Mouse (Mus musculus) MEL (cell line): Measurements from ENCODE around the gene Gm5431. TPM values are rescaled to one million over a fixed set of nuclear protein-coding genes. Genes with fewer than 3 reads are reported as not detected.
A peak's percentile ranks its signal among the peaks of the same experiment; 100 is the strongest.
"Not testable (repeated sequence)": the region's sequence is repeated elsewhere in the genome, so short reads cannot be mapped to it uniquely, and the experiment has no call there.

Experiments
- DNase-seq: peaks from one replicate; pipeline ENCODE4 v3.0.0; 2011; ENCODE audit warnings: low read depth, low spot score
- H3K27ac ChIP-seq: 2 replicates; pipeline ENCODE4 v1.5.1; 2012; ENCODE audit warnings: low read depth, mild to moderate bottlenecking, control low read depth, low read length, moderate library complexity; ENCODE audit not compliant: control insufficient read depth
- H3K27me3 ChIP-seq, 2 experiments: fragments of 150-350 bp in 1 of 2; sonication (generic) in 1 of 2; 2 replicates each; pipeline ENCODE4 v1.6.1; 2012; ENCODE audit warnings: low read length in 2 of 2, mild to moderate bottlenecking in 2 of 2, improper control_type of control experiment in 1 of 2, moderate library complexity in 1 of 2; ENCODE audit not compliant: insufficient read depth in 2 of 2, control insufficient read depth in 1 of 2
- H3K36me3 ChIP-seq, 2 experiments: 2 replicates each; pipeline ENCODE4 v1.6.1; 2012 to 2014; ENCODE audit warnings: low read length in 2 of 2, improper control_type of control experiment in 1 of 2, inconsistent platforms in 1 of 2, mild to moderate bottlenecking in 1 of 2; ENCODE audit not compliant: insufficient read depth in 2 of 2, control insufficient read depth in 1 of 2
- H3K4me1 ChIP-seq, 2 experiments: fragments of 150-350 bp in 1 of 2; sonication (generic) in 1 of 2; 2 replicates each; pipeline ENCODE4 v1.6.1; 2012; ENCODE audit warnings: low read length in 2 of 2, improper control_type of control experiment in 1 of 2, mild to moderate bottlenecking in 1 of 2; ENCODE audit not compliant: insufficient read depth in 2 of 2, control insufficient read depth in 1 of 2
- H3K4me3 ChIP-seq, 2 experiments: fragments of 150-350 bp in 1 of 2; sonication (generic) in 1 of 2; 2 replicates each; pipeline ENCODE4 v1.5.1; 2012; ENCODE audit warnings: low read depth in 2 of 2, low read length in 2 of 2, mild to moderate bottlenecking in 2 of 2, moderate library complexity in 2 of 2, control low read depth in 1 of 2, improper control_type of control experiment in 1 of 2; ENCODE audit not compliant: control insufficient read depth in 1 of 2, insufficient read depth in 1 of 2
- H3K79me2 ChIP-seq: 2 replicates; pipeline ENCODE4 v1.6.1; 2012; ENCODE audit warnings: mild to moderate bottlenecking, low read length, moderate library complexity; ENCODE audit not compliant: control insufficient read depth, poor library complexity, insufficient read depth
- H3K9ac ChIP-seq: 2 replicates; pipeline ENCODE4 v1.6.1; 2012; ENCODE audit warnings: low read depth, mild to moderate bottlenecking, control low read depth, low read length, moderate library complexity; ENCODE audit not compliant: control insufficient read depth, poor library complexity, severe bottlenecking
- H3K9me3 ChIP-seq: fragments of 150-350 bp; sonication (generic); replicated peaks from 2 replicates; pipeline ENCODE4 v1.6.1; 2012; ENCODE audit warnings: mild to moderate bottlenecking, low read length, improper control_type of control experiment, moderate library complexity; ENCODE audit not compliant: insufficient read depth
- CTCF ChIP-seq, 3 experiments: IDR thresholded peaks in 2 of 3; conservative IDR thresholded peaks in 1 of 3; 2 replicates each; pipeline ENCODE4 v1.5.1; 2011 to 2012; ENCODE audit warnings: low read length in 3 of 3, low read depth in 2 of 3, mild to moderate bottlenecking in 2 of 3, improper control_type of control experiment in 1 of 3, inconsistent platforms in 1 of 3, mixed read lengths in 1 of 3, moderate library complexity in 1 of 3; ENCODE audit not compliant: control insufficient read depth in 1 of 3, insufficient read depth in 1 of 3, poor library complexity in 1 of 3, severe bottlenecking in 1 of 3
- E2F4 ChIP-seq: IDR thresholded peaks from 2 replicates; pipeline ENCODE4 v1.6.1; 2011; ENCODE audit warnings: low read depth, low read length, improper control_type of control experiment, borderline replicate concordance
- ELF1 ChIP-seq: IDR thresholded peaks from 2 replicates; pipeline ENCODE4 v1.6.1; 2014; ENCODE audit warnings: low read depth, mild to moderate bottlenecking, inconsistent platforms, low read length, improper control_type of control experiment, moderate library complexity
- EP300 ChIP-seq, 2 experiments: IDR thresholded peaks; 2 replicates each; pipeline ENCODE4 v1.6.1; 2011; ENCODE audit warnings: improper control_type of control experiment in 2 of 2, low read length in 2 of 2, low read depth in 1 of 2, mild to moderate bottlenecking in 1 of 2
- HCFC1 ChIP-seq: IDR thresholded peaks from 2 replicates; pipeline ENCODE4 v1.6.1; 2012; ENCODE audit warnings: low read depth, mild to moderate bottlenecking, inconsistent platforms, low read length, improper control_type of control experiment, moderate library complexity
- KAT2A ChIP-seq: conservative IDR thresholded peaks from 2 replicates; pipeline ENCODE4 v1.6.1; 2012; ENCODE audit warnings: low read depth, low read length, improper control_type of control experiment, inconsistent platforms
- NELFE ChIP-seq: IDR thresholded peaks from 2 replicates; pipeline ENCODE4 v1.6.1; 2011; ENCODE audit warnings: low read depth, low read length, improper control_type of control experiment
- RCOR1 ChIP-seq: IDR thresholded peaks from 2 replicates; pipeline ENCODE4 v1.6.1; 2012; ENCODE audit warnings: low read depth, mild to moderate bottlenecking, inconsistent platforms, low read length, improper control_type of control experiment
- SMC3 ChIP-seq: IDR thresholded peaks from 2 replicates; pipeline ENCODE4 v1.6.1; 2011; ENCODE audit warnings: low read depth, low read length, improper control_type of control experiment
- TAL1 ChIP-seq: IDR thresholded peaks from 2 replicates; pipeline ENCODE4 v1.6.1; 2012; ENCODE audit warnings: mild to moderate bottlenecking, inconsistent platforms, low read length, moderate library complexity, mixed read lengths
- USF2 ChIP-seq, 2 experiments: IDR thresholded peaks; 2 replicates each; pipeline ENCODE4 v1.6.1; 2011 to 2012; ENCODE audit warnings: improper control_type of control experiment in 2 of 2, low read length in 2 of 2, borderline replicate concordance in 1 of 2, inconsistent platforms in 1 of 2, low read depth in 1 of 2, mild to moderate bottlenecking in 1 of 2; ENCODE audit not compliant: insufficient read depth in 1 of 2
- ZKSCAN1 ChIP-seq: IDR thresholded peaks from 2 replicates; pipeline ENCODE4 v1.6.1; 2012; ENCODE audit warnings: low read depth, mild to moderate bottlenecking, inconsistent platforms, low read length, improper control_type of control experiment, moderate library complexity
- polyA plus RNA-seq, 2 experiments: library from polyadenylated mRNA; stranded (reverse) in 1 of 2; unstranded in 1 of 2; fragments of >175 nt in 1 of 2; fragments of >200 nt in 1 of 2; gene quantifications; 2 replicates each; pipeline versions ENCODE4 v1.2.1 to v1.2.4; 2012; ENCODE audit warnings: low replicate concordance in 2 of 2, low read depth in 1 of 2; ENCODE audit not compliant: insufficient read length in 2 of 2, insufficient read depth in 1 of 2, missing spikeins in 1 of 2
- total RNA-seq: library from RNA; depleted of rRNA; stranded (reverse); fragments of 300-350 nt; gene quantifications from 2 replicates; pipeline ENCODE4 v1.2.3, GENCODE M21; 2012

Gm5431 gene
- total and polyA plus RNA-seq, 3 experiments: 0.04 TPM; not detected in 2

- H3K9ac ChIP-seq, H3K79me2 ChIP-seq, H3K36me3 ChIP-seq, H3K4me1 ChIP-seq, H3K9me3 ChIP-seq, H3K4me3 ChIP-seq: not testable (repeated sequence)
- peak; percentile 40 for DNase-seq
- peak in 1 of 2 experiments; percentile 26; a peak in 1 of 4 replicates for TF ChIP-seq EP300 (IDR thresholded peaks at IDR 0.05; ENCODE audit: low read depth in 1 of 2, low read length in 2 of 2)
- TF ChIP-seq, all 39 proteins: peak for 1; not testable (repeated sequence) for 38
- not testable (repeated sequence) for H3K27ac ChIP-seq, H3K27me3 ChIP-seq
Measured at GRCm38 (mm10) chr11:48900654-48901566, 1.1 kb downstream of the Gm5431 start.

- DNase-seq: no peak
- Histone ChIP-seq H3K4me1 (0 out of 4 replicates have a peak, but pooled peaks cover 0 to 3% of the 10 kb centered on the region in 2 experiments), H3K27ac (no peak overlapping the region), H3K9me3 (no peaks in the 10 kb centered on the region), H3K4me3 (no peak overlapping the region), H3K36me3 (peaks cover 0 to 3% of the 10 kb centered on the region in 2 experiments; a peak in 1 of 4 replicates), H3K79me2 (no peaks in the 10 kb centered on the region), H3K9ac (no peak overlapping the region), H3K27me3 (peaks cover 0 to 2% of the 10 kb centered on the region in 2 experiments; a peak in 1 of 4 replicates)
- TF ChIP-seq RCOR1 (peak; percentile 61), NELFE (no peak)
Measured at GRCm38 (mm10) chr11:48898812-48899431, 3.1 kb downstream of the Gm5431 start.

GRCm38 (mm10) chr11:48876680-48877079 lies 25.3 kb downstream of the Gm5431 start:
- Histone ChIP-seq H3K27ac (no peak overlapping the region), H3K9ac (no peak overlapping the region), H3K36me3 (peaks cover 0 to 12% of the 10 kb centered on the region in 2 experiments; a peak in 2 of 4 replicates), H3K4me1 (peaks cover 6 to 19% of the 10 kb centered on the region in 2 experiments), H3K27me3 (no peaks in the 10 kb centered on the region), H3K4me3 (no peak overlapping the region), H3K79me2 (peaks cover 5% of the 10 kb centered on the region; the same call in 1 of the 2 replicates), H3K9me3 (no peaks in the 10 kb centered on the region)
- DNase-seq: peak; percentile 33
- no peak for TF ChIP-seq ZKSCAN1
- TF ChIP-seq USF2 (IDR thresholded peaks at IDR 0.05; ENCODE audit: borderline replicate concordance in 1 of 2, insufficient read depth in 1 of 2, low read depth in 1 of 2, low read length in 2 of 2): no peak
- peak in 1 of 3 experiments; percentile 52; a peak in 2 of 6 replicates for TF ChIP-seq CTCF (IDR thresholded peaks at IDR 0.05 in 2 of 3, conservative IDR thresholded peaks at IDR 0.05 in 1 of 3; ENCODE audit: control insufficient read depth in 1 of 3, insufficient read depth in 1 of 3, low read depth in 2 of 3, low read length in 3 of 3, poor library complexity in 1 of 3, severe bottlenecking in 1 of 3)
- TF ChIP-seq EP300 (IDR thresholded peaks at IDR 0.05; ENCODE audit: low read depth in 1 of 2, low read length in 2 of 2): no peak
- TF ChIP-seq ELF1: no peak
- no peak for TF ChIP-seq TAL1
- no peak for TF ChIP-seq HCFC1
- no peak for TF ChIP-seq KAT2A
- TF ChIP-seq SMC3: peak; percentile 24
- no peak for TF ChIP-seq E2F4
